Mouse (Mus musculus): ENCODE results near the gene Ntrk3.

- TF ChIP-seq CTCF (IDR thresholded peaks at IDR 0.05; ENCODE audit: extremely low read depth, insufficient read depth, low read length) (no peak), POLR2A (IDR thresholded peaks at IDR 0.05; ENCODE audit: extremely low read depth, insufficient read depth, low read length) (no peak)
Measured at GRCm38 (mm10) chr7:78500863-78501262, 236.9 kb downstream of the Ntrk3 start.
